Mouse (Mus musculus) limb, embryonic 15.5 days (tissue): ENCODE results near the gene Dusp3. TPM values are rescaled to one million over a fixed set of nuclear protein-coding genes. Genes with fewer than 3 reads are reported as not detected.

Source experiments
- ATAC-seq: fragments of 200-750 bp; cut with Nextera tagmentation; 2 replicates; pipeline ENCODE4 v1.8.0; 2017; ENCODE audit warnings: low read depth, moderate TSS enrichment; ENCODE audit not compliant: insufficient number of reproducible peaks, low FRiP score, low TSS enrichment
- H3K27ac ChIP-seq: fragments of 300-500 bp; sonication (generic); 2 replicates; pipeline ENCODE4 v1.5.1; 2015; ENCODE audit warnings: moderate library complexity, mild to moderate bottlenecking, inconsistent platforms
- H3K27me3 ChIP-seq: fragments of 300-500 bp; sonication (generic); 2 replicates; pipeline ENCODE4 v1.6.1; 2015; ENCODE audit warnings: inconsistent platforms
- H3K36me3 ChIP-seq: fragments of 300-500 bp; sonication (generic); 2 replicates; pipeline ENCODE4 v1.6.1; 2015; ENCODE audit warnings: inconsistent platforms
- H3K4me1 ChIP-seq: fragments of 300-500 bp; sonication (generic); 2 replicates; pipeline ENCODE4 v1.6.1; 2015; ENCODE audit warnings: inconsistent platforms
- H3K4me2 ChIP-seq: fragments of 300-500 bp; sonication (generic); 2 replicates; pipeline ENCODE4 v1.6.1; 2015; ENCODE audit warnings: mild to moderate bottlenecking, inconsistent platforms
- H3K4me3 ChIP-seq: fragments of 300-500 bp; sonication (generic); 2 replicates; pipeline ENCODE4 v1.5.1; 2015; ENCODE audit warnings: mild to moderate bottlenecking, inconsistent platforms
- H3K9ac ChIP-seq: fragments of 300-500 bp; sonication (generic); 2 replicates; pipeline ENCODE4 v1.6.1; 2015; ENCODE audit warnings: inconsistent platforms
- H3K9me3 ChIP-seq: fragments of 300-500 bp; sonication (generic); 2 replicates; pipeline ENCODE4 v1.6.1; 2016; ENCODE audit warnings: inconsistent platforms
- WGBS: fragments of 180-500 bp; shearing (Covaris S2); methylation state at CpG from one replicate; pipeline ENCODE4 v1.1.7; 2015; 5-methylcytosine and 5-hydroxymethylcytosine counted together
- polyA plus RNA-seq: library from polyadenylated mRNA; unstranded; fragments of >200 nt; fragmentation: Nextera tagmentation; extraction: Ambion mirVana; gene quantifications from 2 replicates; pipeline ENCODE4 v1.2.1, GENCODE M21; 2015

Dusp3 gene
- polyA plus RNA-seq: 26.9 and 37.0 TPM in 2 replicates

- Histone ChIP-seq H3K9ac (no peak within 1 kb of the TSS), H3K4me2 (no peak within 1 kb of the TSS; the same call in 1 of the 2 replicates), H3K4me3 (no peak within 1 kb of the TSS), H3K36me3 (no peaks in the 10 kb centered on the region), H3K9me3 (no peaks in the 10 kb centered on the region), H3K27ac (no peak within 1 kb of the TSS), H3K4me1 (peaks cover 28% of the 10 kb centered on the region), H3K27me3 (peaks cover 3% of the 10 kb centered on the region; the same call in 1 of the 2 replicates)
- ATAC-seq: no peak
- 87% methylated on average over 3 of the region's 3 CpGs for WGBS
Measured at GRCm38 (mm10) chr11:101986913-101987312, at the start of gene Dusp3. Gene Dusp3 (minus strand): TSS chr11:101987013.

- ATAC-seq: no peak
- 81% methylated on average over 7 of the region's 7 CpGs for WGBS
Measured at GRCm38 (mm10) chr11:102036336-102036735, 49.5 kb upstream of the Dusp3 start.

GRCm38 (mm10) chr11:102035456-102035960, 48.7 kb upstream of the Dusp3 start:
- no peaks in the 10 kb centered on the region for H3K27me3 ChIP-seq
- WGBS: 74% methylated on average over 5 of the region's 5 CpGs

More at GRCm38 (mm10) chr11:102036336-102036735, 49.5 kb upstream of the Dusp3 start:
- no peak overlapping the region for H3K4me2 ChIP-seq
- H3K4me1 ChIP-seq: 0 out of 2 replicates have a peak, but pooled peaks cover 2% of the 10 kb centered on the region
- no peak overlapping the region for H3K27ac ChIP-seq
- H3K4me3 ChIP-seq: no peak overlapping the region
- H3K9me3 ChIP-seq: no peaks in the 10 kb centered on the region
- no peak overlapping the region for H3K9ac ChIP-seq
- H3K36me3 ChIP-seq: no peaks in the 10 kb centered on the region
- no peaks in the 10 kb centered on the region for H3K27me3 ChIP-seq

GRCm38 (mm10) chr11:102034887-102035286, 48.1 kb upstream of the Dusp3 start:
- no peak overlapping the region for H3K27ac ChIP-seq
- ATAC-seq: no peak
- H3K4me2 ChIP-seq: no peak overlapping the region
- H3K9ac ChIP-seq: no peak overlapping the region
- H3K36me3 ChIP-seq: no peaks in the 10 kb centered on the region
- WGBS: 57% methylated on average over 8 of the region's 8 CpGs
- H3K4me1 ChIP-seq: no peaks in the 10 kb centered on the region
- H3K27me3 ChIP-seq: no peaks in the 10 kb centered on the region
- H3K4me3 ChIP-seq: no peak overlapping the region
- H3K9me3 ChIP-seq: no peaks in the 10 kb centered on the region

More at GRCm38 (mm10) chr11:102035456-102035960, 48.7 kb upstream of the Dusp3 start:
- Histone ChIP-seq H3K9me3 (no peaks in the 10 kb centered on the region), H3K4me1 (0 out of 2 replicates have a peak, but pooled peaks cover 2% of the 10 kb centered on the region), H3K27ac (no peak overlapping the region), H3K9ac (no peak overlapping the region), H3K36me3 (no peaks in the 10 kb centered on the region), H3K4me3 (no peak overlapping the region), H3K4me2 (no peak overlapping the region)
- ATAC-seq: no peak

- no peaks in the 10 kb centered on the region for H3K9me3 ChIP-seq
- H3K27ac ChIP-seq: no peak overlapping the region
- no peak overlapping the region for H3K4me2 ChIP-seq
- ATAC-seq: no peak
- H3K4me3 ChIP-seq: no peak overlapping the region
- no peaks in the 10 kb centered on the region for H3K36me3 ChIP-seq
- 78% methylated on average over 12 of the region's 12 CpGs for WGBS
- no peaks in the 10 kb centered on the region for H3K27me3 ChIP-seq
- H3K4me1 ChIP-seq: no peaks in the 10 kb centered on the region
- H3K9ac ChIP-seq: no peak overlapping the region
Measured at GRCm38 (mm10) chr11:102033055-102033591, 46.3 kb upstream of the Dusp3 start.

- no peak overlapping the region for H3K9ac ChIP-seq
- H3K4me1 ChIP-seq: peaks cover 11% of the 10 kb centered on the region
- H3K27ac ChIP-seq: no peak overlapping the region
- no peaks in the 10 kb centered on the region for H3K36me3 ChIP-seq
- no peak overlapping the region for H3K4me3 ChIP-seq
- ATAC-seq: no peak
- H3K27me3 ChIP-seq: no peaks in the 10 kb centered on the region
- H3K4me2 ChIP-seq: no peak overlapping the region
- no peaks in the 10 kb centered on the region for H3K9me3 ChIP-seq
- 79% methylated on average over 7 of the region's 7 CpGs for WGBS
Measured at GRCm38 (mm10) chr11:102031149-102031548, 44.3 kb upstream of the Dusp3 start.

GRCm38 (mm10) chr11:102029966-102030365, 43.2 kb upstream of the Dusp3 start:
- Histone ChIP-seq H3K9me3 (no peaks in the 10 kb centered on the region), H3K27me3 (no peaks in the 10 kb centered on the region), H3K9ac (no peak overlapping the region), H3K36me3 (no peaks in the 10 kb centered on the region), H3K4me2 (no peak overlapping the region), H3K27ac (no peak overlapping the region), H3K4me1 (peaks cover 14% of the 10 kb centered on the region), H3K4me3 (no peak overlapping the region)
- no peak for ATAC-seq
- WGBS: 40% methylated on average over 7 of the region's 7 CpGs

- Histone ChIP-seq H3K27ac (no peak overlapping the region), H3K27me3 (no peaks in the 10 kb centered on the region), H3K9ac (no peak overlapping the region), H3K4me1 (peaks cover 14% of the 10 kb centered on the region), H3K4me3 (no peak overlapping the region), H3K4me2 (no peak overlapping the region), H3K36me3 (no peaks in the 10 kb centered on the region), H3K9me3 (no peaks in the 10 kb centered on the region)
- no peak for ATAC-seq
- 86% methylated on average over 4 of the region's 4 CpGs for WGBS
Measured at GRCm38 (mm10) chr11:102029304-102029703, 42.5 kb upstream of the Dusp3 start.

GRCm38 (mm10) chr11:102028087-102028816, 41.4 kb upstream of the Dusp3 start, which contains the start of gene Mpp3:
Gene Mpp3 (minus strand): TSS chr11:102028461.
- Histone ChIP-seq H3K4me3 (peak within 1 kb of the TSS; percentile 73), H3K27me3 (no peaks in the 10 kb centered on the region), H3K4me2 (peak within 1 kb of the TSS; percentile 94), H3K9me3 (no peaks in the 10 kb centered on the region), H3K4me1 (peaks cover 14% of the 10 kb centered on the region), H3K27ac (no peak within 1 kb of the TSS), H3K36me3 (no peaks in the 10 kb centered on the region), H3K9ac (0 out of 2 replicates have a peak within 1 kb of the TSS, but pooled peaks have one; percentile 56)
- ATAC-seq: no peak
- WGBS: 73% methylated on average over 6 of the region's 6 CpGs

GRCm38 (mm10) chr11:102027361-102028017, 40.7 kb upstream of the Dusp3 start:
- Histone ChIP-seq H3K27me3 (no peaks in the 10 kb centered on the region), H3K4me3 (peak overlapping the region; percentile 73), H3K9ac (0 out of 2 replicates have a peak overlapping the region, but pooled peaks have one; percentile 56), H3K4me1 (peaks cover 14% of the 10 kb centered on the region), H3K9me3 (no peaks in the 10 kb centered on the region), H3K36me3 (no peaks in the 10 kb centered on the region), H3K27ac (no peak overlapping the region), H3K4me2 (peak overlapping the region; percentile 94)
- WGBS: 5% methylated on average over 12 of the region's 12 CpGs
- ATAC-seq: no peak

GRCm38 (mm10) chr11:102026694-102027360, 40.0 kb upstream of the Dusp3 start:
- Histone ChIP-seq H3K4me3 (peak overlapping the region; percentile 73), H3K36me3 (0 out of 2 replicates have a peak, but pooled peaks cover 2% of the 10 kb centered on the region), H3K4me2 (peak overlapping the region; percentile 94), H3K9me3 (no peaks in the 10 kb centered on the region), H3K27ac (peak overlapping the region; percentile 33; the same call in 1 of the 2 replicates), H3K4me1 (peaks cover 14% of the 10 kb centered on the region), H3K27me3 (no peaks in the 10 kb centered on the region), H3K9ac (peak overlapping the region; percentile 56)
- peak; percentile 83 for ATAC-seq
- WGBS: under 1% methylated on average over 54 of the region's 73 CpGs
